Mouse (Mus musculus) heart, adult 2 months (tissue): Measurements from ENCODE around the gene Brat1. TPM values are rescaled to one million over a fixed set of nuclear protein-coding genes. Genes with fewer than 3 reads are reported as not detected.

Source experiments
- DNase-seq, 2 experiments: peaks; one replicate each; pipeline ENCODE4 v3.0.0; 2021
- H3K27ac ChIP-seq: fragments of 200-600 bp; 2 replicates; pipeline ENCODE4 v1.8.1; 2022
- H3K27me3 ChIP-seq: fragments of 200-500 bp; 2 replicates; pipeline ENCODE4 v1.6.1; 2012; ENCODE audit warnings: mild to moderate bottlenecking, low read length, inconsistent platforms, mixed read lengths; ENCODE audit not compliant: control insufficient read depth, insufficient read depth
- H3K36me3 ChIP-seq: fragments of 200-500 bp; 2 replicates; pipeline ENCODE4 v1.6.1; 2012; ENCODE audit warnings: low read length, inconsistent platforms; ENCODE audit not compliant: control insufficient read depth, insufficient read depth
- H3K4me1 ChIP-seq: fragments of 200-500 bp; 2 replicates; pipeline ENCODE4 v1.6.1; 2011; ENCODE audit warnings: low read length; ENCODE audit not compliant: control insufficient read depth, insufficient read depth
- H3K4me3 ChIP-seq: fragments of 200-600 bp; 2 replicates; pipeline ENCODE4 v1.8.1; 2022
- H3K79me2 ChIP-seq: fragments of 200-500 bp; replicated peaks from 2 replicates; pipeline ENCODE4 v1.6.1; 2012; ENCODE audit warnings: mild to moderate bottlenecking, inconsistent platforms, low read length, moderate library complexity, mixed read lengths; ENCODE audit not compliant: control insufficient read depth, insufficient read depth
- H3K9ac ChIP-seq: fragments of 200-500 bp; 2 replicates; pipeline ENCODE4 v1.6.1; 2012; ENCODE audit warnings: low read depth, mild to moderate bottlenecking, control low read depth, inconsistent platforms, low read length, mixed read lengths
- CTCF ChIP-seq: fragments of 200-600 bp; IDR thresholded peaks from 2 replicates; pipeline ENCODE4 v1.8.1; 2022; ENCODE audit warnings: antibody characterized with exemption, mild to moderate bottlenecking, moderate library complexity
- EP300 ChIP-seq: fragments of 200-500 bp; IDR thresholded peaks from 2 replicates; pipeline ENCODE4 v1.6.1; 2011; ENCODE audit warnings: low read depth, low read length, control low read depth; ENCODE audit not compliant: insufficient read depth
- POLR2A ChIP-seq: fragments of 200-500 bp; IDR thresholded peaks from 2 replicates; pipeline ENCODE4 v1.6.1; 2011; ENCODE audit warnings: mild to moderate bottlenecking, low read depth, low read length, control low read depth; ENCODE audit not compliant: insufficient read depth
- WGBS: fragments of 180-500 bp; shearing (Covaris S2); methylation state at CpG from one replicate; pipeline ENCODE4 v1.1.7; 2018; 5-methylcytosine and 5-hydroxymethylcytosine counted together
- intact Hi-C: fragments of 180-260 bp; cut with DNase I; formaldehyde crosslinking; loops from one replicate; pipeline ENCODE4 v1.15.1; 2025
- polyA plus RNA-seq: library from polyadenylated mRNA; depleted of rRNA; stranded (reverse); fragments of >200 nt; gene quantifications from 2 replicates; pipeline ENCODE4 v1.2.3, GENCODE M21; 2012
- total RNA-seq, 2 experiments: library from RNA; stranded (reverse); gene quantifications; 2 replicates each; pipeline ENCODE4 v1.2.3; 2021

Brat1 gene
- total and polyA plus RNA-seq, 3 experiments: 6.4 to 11.0 (median 8.2) TPM

DNA sequence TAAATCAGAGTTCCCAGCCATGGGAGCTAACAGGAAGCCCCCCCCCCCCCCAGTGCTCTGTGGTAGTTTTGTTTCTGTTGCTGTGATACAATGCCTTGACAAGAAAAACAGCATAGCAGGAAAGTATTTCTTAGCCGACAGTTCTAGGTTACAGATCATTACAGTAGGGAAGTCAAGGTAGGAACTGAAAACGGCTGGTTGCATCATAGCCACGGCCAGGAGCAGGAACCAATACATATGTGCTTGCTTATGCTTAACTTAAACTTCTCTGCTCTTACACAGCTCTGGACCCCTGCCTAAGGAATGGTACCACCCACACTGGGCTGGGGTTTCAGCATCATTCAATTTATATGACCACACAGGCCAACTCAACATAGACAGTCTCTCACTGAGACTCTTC is 28.5 kb downstream of the Brat1 start:
- peaks cover 4% of the 10 kb centered on the region; the same call in 1 of the 2 replicates for H3K27me3 ChIP-seq
- intact Hi-C loops: no loop called here
- H3K4me1 ChIP-seq: peaks cover 4% of the 10 kb centered on the region

DNA sequence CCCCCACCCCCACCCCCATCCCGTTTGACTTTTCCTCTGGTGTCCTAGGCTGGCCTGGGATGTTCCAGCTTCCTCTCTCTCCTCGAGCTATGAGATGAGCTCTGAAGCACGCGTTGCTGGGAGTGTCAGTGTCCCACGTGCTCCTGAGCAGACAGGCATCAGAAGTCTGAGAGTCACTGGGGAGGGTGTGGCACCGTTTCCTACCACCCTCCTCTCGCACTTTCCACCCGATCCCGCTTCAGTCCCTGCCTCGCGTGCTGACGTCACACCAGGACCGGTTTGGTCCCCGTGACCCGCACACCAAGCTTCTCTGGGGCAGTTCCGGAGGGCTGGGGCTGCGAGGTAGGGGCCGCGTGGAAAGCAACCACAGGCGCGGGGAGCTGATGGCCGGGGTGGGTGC is 30.5 kb downstream of the Brat1 start:
- intact Hi-C loops: no loop called here
- H3K27ac ChIP-seq: no peak overlapping the region
- H3K79me2 ChIP-seq: no peaks in the 10 kb centered on the region
- WGBS: 2% methylated on average over 22 of the region's 22 CpGs
- peak overlapping the region; percentile 59 for H3K9ac ChIP-seq
- peak in 1 of 2 experiments; percentile 47 for DNase-seq
- peaks cover 4% of the 10 kb centered on the region for H3K4me1 ChIP-seq
- H3K27me3 ChIP-seq: peaks cover 4% of the 10 kb centered on the region; the same call in 1 of the 2 replicates
- TF ChIP-seq EP300 (no peak), POLR2A (no peak), CTCF (no peak)
- H3K4me3 ChIP-seq: peak overlapping the region; percentile 23; the same call in 1 of the 2 replicates
- no peaks in the 10 kb centered on the region for H3K36me3 ChIP-seq

More for the DNA sequence above, 28.5 kb downstream of the Brat1 start:
- no peak for TF ChIP-seq EP300
- TF ChIP-seq CTCF: no peak
- TF ChIP-seq POLR2A: no peak
- Histone ChIP-seq H3K79me2 (no peaks in the 10 kb centered on the region), H3K9ac (no peak overlapping the region), H3K27ac (no peak overlapping the region), H3K4me3 (no peak overlapping the region), H3K36me3 (no peaks in the 10 kb centered on the region)
- no peak for DNase-seq
- WGBS: 38% methylated on average over 3 of the region's 3 CpGs

- no peak for TF ChIP-seq EP300
- no peak for TF ChIP-seq CTCF
- no peak for TF ChIP-seq POLR2A
- Histone ChIP-seq H3K9ac (no peak overlapping the region), H3K4me3 (no peak overlapping the region), H3K79me2 (no peaks in the 10 kb centered on the region), H3K27ac (no peak overlapping the region), H3K27me3 (peaks cover 4% of the 10 kb centered on the region; the same call in 1 of the 2 replicates), H3K36me3 (no peaks in the 10 kb centered on the region), H3K4me1 (peaks cover 4% of the 10 kb centered on the region)
- no peak for DNase-seq
- intact Hi-C loops: no loop called here
- WGBS: 24% methylated on average over 13 of the region's 13 CpGs
Observed at GRCm38 (mm10) chr5:140736166-140736565, 31.4 kb downstream of the Brat1 start.

- WGBS: 82% methylated on average over 12 of the region's 12 CpGs
- intact Hi-C loops: no loop called here
- no peak for TF ChIP-seq EP300
- no peak for TF ChIP-seq POLR2A
- TF ChIP-seq CTCF: no peak
Observed at GRCm38 (mm10) chr5:140739813-140740212, 35.0 kb downstream of the Brat1 start.

GRCm38 (mm10) chr5:140741040-140741439 is 36.2 kb downstream of the Brat1 start:
- Histone ChIP-seq H3K27ac (no peak overlapping the region; the same call in 1 of the 2 replicates), H3K9ac (no peak overlapping the region), H3K36me3 (no peaks in the 10 kb centered on the region), H3K4me3 (peak overlapping the region; percentile 13; the same call in 1 of the 2 replicates), H3K79me2 (no peaks in the 10 kb centered on the region), H3K4me1 (no peaks in the 10 kb centered on the region), H3K27me3 (no peaks in the 10 kb centered on the region)
- TF ChIP-seq CTCF (no peak), POLR2A (no peak), EP300 (no peak)
- intact Hi-C loops: no loop called here
- DNase-seq: peak; percentile 55 to 64
- 51% methylated on average over 11 of the region's 11 CpGs for WGBS

More at GRCm38 (mm10) chr5:140739813-140740212, 35.0 kb downstream of the Brat1 start:
- Histone ChIP-seq H3K27me3 (peaks cover 4% of the 10 kb centered on the region; the same call in 1 of the 2 replicates), H3K36me3 (no peaks in the 10 kb centered on the region), H3K27ac (no peak overlapping the region), H3K9ac (no peak overlapping the region), H3K4me1 (peaks cover 2% of the 10 kb centered on the region), H3K4me3 (no peak overlapping the region), H3K79me2 (no peaks in the 10 kb centered on the region)
- DNase-seq: no peak

DNA sequence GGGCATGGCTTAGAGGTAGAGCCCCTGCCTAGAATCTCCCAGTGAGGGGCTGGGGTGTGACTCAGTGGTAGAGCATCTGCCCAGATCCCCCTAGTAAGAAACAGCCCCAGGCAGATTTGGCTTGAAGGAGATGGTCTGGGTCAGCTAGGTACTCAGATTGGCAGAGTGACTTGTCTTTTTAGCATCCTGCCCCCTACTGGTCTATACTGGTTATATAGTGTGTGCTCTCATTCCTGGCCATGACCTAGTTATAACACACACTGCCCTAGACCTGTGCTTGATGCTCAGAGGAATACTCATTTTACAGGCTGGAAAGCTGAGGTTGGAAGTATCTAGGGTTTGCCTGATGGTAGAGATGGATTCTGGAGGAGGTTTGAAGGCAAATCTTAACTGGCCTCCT is 37.1 kb downstream of the Brat1 start:
- TF ChIP-seq EP300: no peak
- peak; percentile 64 for TF ChIP-seq CTCF
- Histone ChIP-seq H3K79me2 (no peaks in the 10 kb centered on the region), H3K36me3 (no peaks in the 10 kb centered on the region), H3K27ac (no peak overlapping the region), H3K9ac (no peak overlapping the region), H3K4me1 (no peaks in the 10 kb centered on the region), H3K4me3 (no peak overlapping the region), H3K27me3 (no peaks in the 10 kb centered on the region)
- no peak for DNase-seq
- intact Hi-C loops: no loop called here
